Mouse (Mus musculus) myocyte (in vitro differentiated cells): ENCODE data around the gene Ppox.

ENCODE experiments used
- CEBPB ChIP-seq: IDR thresholded peaks from 2 replicates; pipeline ENCODE4 v1.6.1; 2011; ENCODE audit warnings: mild to moderate bottlenecking, moderate library complexity; ENCODE audit not compliant: poor library complexity, insufficient read depth, severe bottlenecking
- E2F4 ChIP-seq: IDR thresholded peaks from one replicate; pipeline ENCODE4 v1.6.1; 2011; ENCODE audit warnings: mild to moderate bottlenecking, control low read depth, moderate library complexity; ENCODE audit not compliant: insufficient read depth
- MAX ChIP-seq: IDR thresholded peaks from one replicate; pipeline ENCODE4 v1.6.1; 2011; ENCODE audit warnings: low read depth, mild to moderate bottlenecking, control low read depth
- MYOD1 ChIP-seq, 3 experiments: IDR thresholded peaks; one replicate each; pipeline ENCODE4 v1.6.1; 2011; ENCODE audit warnings: control low read depth in 2 of 3, low read depth in 2 of 3, mild to moderate bottlenecking in 2 of 3, moderate library complexity in 1 of 3; ENCODE audit not compliant: insufficient read length in 2 of 3, control insufficient read depth in 1 of 3
- POLR2A ChIP-seq: IDR thresholded peaks from one replicate; pipeline ENCODE4 v1.6.1; 2011; ENCODE audit warnings: low read depth, mild to moderate bottlenecking, control low read depth, moderate library complexity; ENCODE audit not compliant: insufficient read length
- SRF ChIP-seq: IDR thresholded peaks from one replicate; pipeline ENCODE4 v1.6.1; 2011; ENCODE audit warnings: low read depth; ENCODE audit not compliant: control insufficient read depth, insufficient read length
- TCF3 ChIP-seq: IDR thresholded peaks from one replicate; pipeline ENCODE4 v1.6.1; 2011; ENCODE audit warnings: low read depth, control low read depth; ENCODE audit not compliant: insufficient read length
- USF1 ChIP-seq: IDR thresholded peaks from one replicate; pipeline ENCODE4 v1.6.1; 2011; ENCODE audit warnings: low read depth, mild to moderate bottlenecking, control low read depth, moderate library complexity

DNA sequence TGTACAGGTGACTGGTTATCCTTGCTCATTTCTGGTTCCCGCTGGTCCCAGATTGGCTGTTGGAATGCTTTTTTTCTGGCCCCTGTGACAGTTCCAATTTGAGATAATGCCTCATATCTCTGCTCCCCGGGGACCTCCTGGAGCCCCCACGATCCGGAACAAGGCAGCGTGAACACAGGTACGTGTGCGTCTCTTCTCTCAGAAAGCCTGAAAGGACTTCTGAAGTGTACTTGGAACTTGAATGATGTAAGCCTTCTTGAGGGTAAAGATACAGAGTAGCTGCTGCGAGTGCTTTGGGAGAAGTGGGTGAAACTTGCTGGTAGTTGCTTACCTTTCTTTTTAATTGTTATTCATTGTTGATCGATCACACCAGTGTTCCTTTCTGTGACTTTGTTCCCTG is 9.8 kb downstream of the Ppox start:
- TF ChIP-seq USF1 (no peak), MAX (no peak), SRF (no peak), E2F4 (no peak), MYOD1 (IDR thresholded peaks at IDR 0.05; ENCODE audit: control insufficient read depth in 1 of 3, insufficient read length in 2 of 3, low read depth in 2 of 3) (no peak), POLR2A (no peak), TCF3 (no peak), CEBPB (no peak)
